Mouse (Mus musculus) hematopoietic stem cell, adult 5-6 weeks (primary cell): ENCODE measurements around the gene Rnd2. TPM values are rescaled to one million over a fixed set of nuclear protein-coding genes. Genes with fewer than 3 reads are reported as not detected.

Source experiments
- ATAC-seq, 2 experiments: fragments of 125-278 bp in 1 of 2; replicated peaks in 1 of 2; 2 replicates each; pipeline ENCODE4 v1.8.0; 2016 to 2017; ENCODE audit warnings: inconsistent platforms in 2 of 2, mild to moderate bottlenecking in 2 of 2, moderate number of reproducible peaks in 2 of 2, low read depth in 1 of 2, moderate TSS enrichment in 1 of 2; ENCODE audit not compliant: low FRiP score in 2 of 2, poor library complexity in 2 of 2, severe bottlenecking in 2 of 2, insufficient read depth in 1 of 2, low TSS enrichment in 1 of 2
- total RNA-seq: library from RNA; stranded (forward); fragments of 172-1452, 232-1000 nt; gene quantifications from 2 replicates; pipeline ENCODE4 v1.2.3, GENCODE M21; 2017

The Rnd2 gene
- total RNA-seq, 1 experiment from 2014 or later: 5.8 TPM

GRCm38 (mm10) chr11:101479171-101479635 lies 14.4 kb downstream of the Rnd2 start:
- no peak for ATAC-seq

GRCm38 (mm10) chr11:101480912-101481311 lies 16.1 kb downstream of the Rnd2 start:
- ATAC-seq: no peak

GRCm38 (mm10) chr11:101483804-101484203 lies 19.0 kb downstream of the Rnd2 start:
- ATAC-seq: no peak

GRCm38 (mm10) chr11:101484245-101484644 lies 19.4 kb downstream of the Rnd2 start:
- ATAC-seq: no peak

- no peak for ATAC-seq
Observed at GRCm38 (mm10) chr11:101484814-101485213, 20.0 kb downstream of the Rnd2 start.

- peak in 1 of 2 experiments; percentile 62; a peak in 2 of 4 replicates for ATAC-seq
Observed at GRCm38 (mm10) chr11:101485509-101486028, 20.8 kb downstream of the Rnd2 start.

GRCm38 (mm10) chr11:101486126-101486525 lies 21.3 kb downstream of the Rnd2 start:
- ATAC-seq: no peak

GRCm38 (mm10) chr11:101506269-101506780 lies 41.5 kb downstream of the Rnd2 start:
- no peak for ATAC-seq

GRCm38 (mm10) chr11:101507090-101507489 lies 42.3 kb downstream of the Rnd2 start:
- no peak for ATAC-seq

GRCm38 (mm10) chr11:101518937-101519336 lies 54.1 kb downstream of the Rnd2 start:
- no peak for ATAC-seq

- ATAC-seq: no peak
Observed at GRCm38 (mm10) chr11:101519364-101519763, 54.6 kb downstream of the Rnd2 start.

Other genes with a start within 250 kb of the Rnd2 start
- 38.1 and 45.0 TPM in 2 replicates for gene Ezh1, start 238.5 kb upstream of the Rnd2 start, total RNA-seq
- 6.9 TPM in 1 of 2 replicates, not detected in the other for gene Ramp2, start 219.0 kb upstream of the Rnd2 start, total RNA-seq
- gene Vps25, start 211.3 kb upstream of the Rnd2 start, total RNA-seq: 55.0 and 59.3 TPM in 2 replicates
- 0.63 TPM in 1 of 2 replicates, not detected in the other for gene Wnk4, start 204.4 kb upstream of the Rnd2 start, total RNA-seq
- 1.3 and 2.4 TPM in 2 replicates for gene Cntd1, start 186.0 kb upstream of the Rnd2 start, total RNA-seq
- 24.6 and 33.0 TPM in 2 replicates for gene Coa3, start 185.9 kb upstream of the Rnd2 start, total RNA-seq
- gene Becn1, start 162.7 kb upstream of the Rnd2 start, total RNA-seq: 139 and 177 TPM in 2 replicates
- gene Psme3, start 148.8 kb upstream of the Rnd2 start, total RNA-seq: 101 and 128 TPM in 2 replicates
- 1.1 and 2.6 TPM in 2 replicates for gene Aoc2, start 139.9 kb upstream of the Rnd2 start, total RNA-seq
- 0.10 TPM in 1 of 2 replicates, not detected in the other for gene Aoc3, start 134.4 kb upstream of the Rnd2 start, total RNA-seq
- not detected in 2 replicates for gene G6pc, start 97.4 kb upstream of the Rnd2 start, total RNA-seq
- gene Aarsd1, start 47.4 kb upstream of the Rnd2 start, total RNA-seq: 46.5 and 52.0 TPM in 2 replicates
- 1.6 TPM in 1 of 2 replicates, not detected in the other for gene Gm27029, start 40.2 kb upstream of the Rnd2 start, total RNA-seq
- 4.8 and 7.0 TPM in 2 replicates for gene Rundc1, start 39.9 kb upstream of the Rnd2 start, total RNA-seq
- 1.0 TPM in 1 of 2 replicates, not detected in the other for gene Ptges3l, start 39.7 kb upstream of the Rnd2 start, total RNA-seq
- gene Rpl27, start 22.7 kb upstream of the Rnd2 start, total RNA-seq: 2,436 and 4,983 TPM in 2 replicates
- gene Ifi35, start 16.6 kb upstream of the Rnd2 start, total RNA-seq: 34.3 and 37.2 TPM in 2 replicates
- 22.9 and 29.3 TPM in 2 replicates for gene Vat1, start 1.2 kb downstream of the Rnd2 start, total RNA-seq
- gene Brca1, start 87.0 kb downstream of the Rnd2 start, total RNA-seq: 38.6 and 42.1 TPM in 2 replicates
- gene Nbr1, start 87.2 kb downstream of the Rnd2 start, total RNA-seq: 85.9 and 90.5 TPM in 2 replicates
- gene Tmem106a, start 117.2 kb downstream of the Rnd2 start, total RNA-seq: 2.6 and 3.9 TPM in 2 replicates
- gene Gm11634, start 134.3 kb downstream of the Rnd2 start, total RNA-seq: not detected in 2 replicates
- 10.3 and 20.6 TPM in 2 replicates for gene Rdm1, start 162.2 kb downstream of the Rnd2 start, total RNA-seq
- gene Arl4d, start 200.5 kb downstream of the Rnd2 start, total RNA-seq: 0.88 and 2.5 TPM in 2 replicates